Mouse (Mus musculus) lung, postnatal 10 days (tissue): ENCODE data around the gene Gm13762.
"Not testable (repeated sequence)": the region's sequence is repeated elsewhere in the genome, so short reads cannot be mapped to it uniquely, and the experiment has no call there.

Experiments
- DNase-seq: peaks from one replicate; pipeline ENCODE4 v3.0.0; 2021

The Gm13762 gene

GRCm38 (mm10) chr2:88980181-88980580 lies at the start of gene Gm13762:
TSS of gene Gm13762 (minus strand) at chr2:88980281.
- DNase-seq, result no peak

DNA sequence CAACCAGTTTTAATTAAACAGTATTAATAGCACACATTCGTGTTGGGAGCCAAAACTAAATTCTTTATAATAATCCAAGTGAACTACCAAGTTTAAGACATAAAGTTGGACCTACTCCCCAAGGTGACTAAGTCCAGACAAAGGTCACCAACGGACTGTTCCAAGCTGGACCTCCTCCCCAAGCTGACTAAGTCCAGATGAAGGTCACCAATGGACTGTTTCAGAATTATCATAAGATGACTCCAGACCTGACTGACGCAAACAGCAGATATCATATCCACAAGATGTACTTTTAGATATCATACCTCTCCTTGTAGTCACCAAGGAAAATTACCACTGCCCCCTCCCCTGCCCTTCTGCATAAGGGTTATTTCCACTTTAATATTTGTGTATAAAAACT lies 41.4 kb upstream of the Gm13762 start:
- DNase-seq, result not testable (repeated sequence)

DNA sequence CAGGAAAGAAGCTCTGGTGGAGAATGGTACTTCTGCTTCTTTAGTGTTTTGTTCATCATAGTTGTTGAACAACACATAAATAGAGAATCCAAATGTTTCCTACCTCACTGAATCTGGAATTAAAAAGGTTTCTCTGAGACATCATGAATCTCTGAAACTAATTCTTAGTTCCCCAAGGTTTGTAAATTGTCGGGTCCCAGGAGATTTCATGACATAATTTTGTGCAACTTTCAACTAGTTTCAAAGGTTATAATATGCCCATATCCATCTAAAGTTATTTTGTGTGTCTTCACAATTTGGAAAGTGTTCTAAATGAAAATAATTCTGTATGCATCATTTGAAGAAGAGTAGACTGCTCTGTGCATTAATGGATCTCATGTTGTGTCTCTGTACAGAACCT lies 38.2 kb upstream of the Gm13762 start, which contains the start of gene Olfr1216:
TSS of gene Olfr1216 (minus strand) at position 101 of the 400 bp plus-strand sequence.
- DNase-seq, result no peak

GRCm38 (mm10) chr2:89006873-89007272 lies 26.8 kb upstream of the Gm13762 start, which contains the start of gene Olfr1215:
TSS of gene Olfr1215 (minus strand) at chr2:89006973.
- DNase-seq, result no peak

DNA sequence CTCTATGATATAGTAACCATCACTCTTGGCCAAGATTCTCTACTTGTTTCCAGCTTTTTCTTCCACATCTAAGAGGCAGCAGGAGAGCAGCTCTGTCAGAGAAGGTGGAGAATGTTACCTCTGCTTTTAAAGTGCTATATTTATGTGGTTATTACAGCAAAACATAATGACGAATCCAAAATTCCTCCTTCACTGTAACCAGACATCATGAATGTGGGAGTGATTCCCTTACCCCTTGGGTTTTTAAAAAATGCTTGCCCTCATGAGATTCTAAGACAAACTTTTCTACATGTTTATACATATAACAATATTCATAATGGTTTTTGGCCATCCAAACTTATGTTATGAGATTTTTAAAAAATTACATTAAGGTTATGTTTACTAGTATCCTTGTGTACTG lies 12.5 kb upstream of the Gm13762 start, which contains the start of gene Olfr1214:
TSS of gene Olfr1214 (minus strand) at position 101 of the 400 bp plus-strand sequence.
- DNase-seq, result no peak

GRCm38 (mm10) chr2:88953669-88954068 lies 26.4 kb downstream of the Gm13762 start, which contains the start of gene Olfr1212:
TSS of gene Olfr1212 (plus strand) at chr2:88953969.
- no peak for DNase-seq

DNA sequence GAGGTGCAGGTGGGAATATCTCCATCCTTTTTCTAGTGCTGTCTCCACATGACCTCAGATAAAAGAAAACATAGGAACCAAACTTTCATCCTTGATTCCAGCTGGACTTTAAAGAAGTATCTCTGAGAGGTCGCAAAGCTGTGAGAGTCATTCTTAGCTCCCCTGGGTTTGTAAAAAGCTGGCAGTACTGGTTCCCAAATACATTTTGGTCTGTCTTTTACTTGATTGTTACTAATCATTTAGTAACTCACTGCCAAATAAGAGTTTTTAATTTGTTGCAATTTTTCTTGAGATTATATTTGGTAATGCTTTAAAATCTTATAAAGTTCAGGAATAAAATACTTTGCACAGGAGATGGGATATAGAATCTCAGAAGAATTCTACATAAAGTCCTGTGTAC lies 42.1 kb downstream of the Gm13762 start, which contains the start of gene Olfr1211:
TSS of gene Olfr1211 (minus strand) at position 101 of the 400 bp plus-strand sequence.
- no peak for DNase-seq
